Mouse (Mus musculus) adrenal gland, postnatal 4 days (tissue): Measurements from ENCODE around the gene Prr22. TPM values are rescaled to one million over a fixed set of nuclear protein-coding genes. Genes with fewer than 3 reads are reported as not detected.
A peak's percentile ranks its signal among the peaks of the same experiment; 100 is the strongest.

ENCODE experiments used
- DNase-seq, 2 experiments: peaks; one replicate each; pipeline ENCODE4 v3.0.0; 2021 to 2022; ENCODE audit warnings: low spot score in 2 of 2, mixed read lengths in 2 of 2
- long read RNA-seq, 2 experiments: library from polyadenylated mRNA; stranded (forward); transcript quantifications; one replicate each; pipeline ENCODE4 v2.0.0; 2021
- total RNA-seq, 2 experiments: library from RNA; stranded (reverse); gene quantifications; 2 replicates each; pipeline ENCODE4 v1.2.3; 2021

Gene Prr22
- under 1 TPM; 0.76 to 0.90 TPM for total RNA-seq
- long read RNA-seq, experiment 1, result 0 reads
- long read RNA-seq, experiment 2, result 0 reads

GRCm38 (mm10) chr17:56769950-56770349 lies at the start of gene Prr22:
TSS of gene Prr22 (plus strand) at chr17:56770250.
- DNase-seq, result no peak

- no peak for DNase-seq
These were observed 47.6 kb upstream of the Prr22 start for GRCm38 (mm10) chr17:56722441-56722840.

- DNase-seq, result no peak
These were observed 46.5 kb upstream of the Prr22 start for GRCm38 (mm10) chr17:56723419-56724161.

GRCm38 (mm10) chr17:56727029-56727649 lies 42.9 kb upstream of the Prr22 start:
- DNase-seq, result no peak

- DNase-seq, result no peak
These were observed 42.4 kb upstream of the Prr22 start for GRCm38 (mm10) chr17:56727659-56728058.

- no peak for DNase-seq
These were observed 41.9 kb upstream of the Prr22 start for GRCm38 (mm10) chr17:56728117-56728516.

GRCm38 (mm10) chr17:56729151-56729550 lies 40.9 kb upstream of the Prr22 start:
- no peak for DNase-seq

- DNase-seq, result no peak
These were observed 40.4 kb upstream of the Prr22 start for GRCm38 (mm10) chr17:56729656-56730055.

GRCm38 (mm10) chr17:56736534-56736933 lies 33.5 kb upstream of the Prr22 start:
- DNase-seq, result no peak

- DNase-seq, result no peak
These were observed 31.8 kb upstream of the Prr22 start for GRCm38 (mm10) chr17:56738221-56738620.

GRCm38 (mm10) chr17:56740118-56740787 lies 29.8 kb upstream of the Prr22 start:
- DNase-seq, result no peak

GRCm38 (mm10) chr17:56740788-56741160 lies 29.3 kb upstream of the Prr22 start:
- DNase-seq, result no peak

GRCm38 (mm10) chr17:56744173-56744572 lies 25.9 kb upstream of the Prr22 start:
- DNase-seq, result no peak

- DNase-seq, result no peak
These were observed 18.5 kb upstream of the Prr22 start for GRCm38 (mm10) chr17:56751404-56752072.

- DNase-seq, result no peak
These were observed 16.6 kb upstream of the Prr22 start for GRCm38 (mm10) chr17:56753452-56753851.

- no peak for DNase-seq
These were observed 15.5 kb upstream of the Prr22 start for GRCm38 (mm10) chr17:56754271-56755185.

GRCm38 (mm10) chr17:56756703-56757399 lies 13.2 kb upstream of the Prr22 start:
- DNase-seq, result no peak

GRCm38 (mm10) chr17:56757416-56758123 lies 12.5 kb upstream of the Prr22 start, which contains the start of gene Nrtn:
TSS of gene Nrtn (minus strand) at chr17:56757530.
- peak; percentile 74 to 76 for DNase-seq

GRCm38 (mm10) chr17:56758132-56758531 lies 11.9 kb upstream of the Prr22 start:
- peak in 1 of 2 experiments; percentile 63 for DNase-seq
